Mouse (Mus musculus) layer of hippocampus, adult 18-20 months (tissue): ENCODE results near the gene P2ry13. TPM values are rescaled to one million over a fixed set of nuclear protein-coding genes. Genes with fewer than 3 reads are reported as not detected.

Source experiments
- DNase-seq, 2 experiments: peaks; one replicate each; pipeline ENCODE4 v3.0.0; 2022; ENCODE audit warnings: low spot score in 2 of 2
- total RNA-seq, 2 experiments: library from RNA; stranded (reverse); gene quantifications; 2 replicates each; pipeline ENCODE4 v1.2.3; 2021

Gene P2ry13
- total RNA-seq, 2 experiments from 2014 or later = 7.9 to 9.8 TPM

DNA sequence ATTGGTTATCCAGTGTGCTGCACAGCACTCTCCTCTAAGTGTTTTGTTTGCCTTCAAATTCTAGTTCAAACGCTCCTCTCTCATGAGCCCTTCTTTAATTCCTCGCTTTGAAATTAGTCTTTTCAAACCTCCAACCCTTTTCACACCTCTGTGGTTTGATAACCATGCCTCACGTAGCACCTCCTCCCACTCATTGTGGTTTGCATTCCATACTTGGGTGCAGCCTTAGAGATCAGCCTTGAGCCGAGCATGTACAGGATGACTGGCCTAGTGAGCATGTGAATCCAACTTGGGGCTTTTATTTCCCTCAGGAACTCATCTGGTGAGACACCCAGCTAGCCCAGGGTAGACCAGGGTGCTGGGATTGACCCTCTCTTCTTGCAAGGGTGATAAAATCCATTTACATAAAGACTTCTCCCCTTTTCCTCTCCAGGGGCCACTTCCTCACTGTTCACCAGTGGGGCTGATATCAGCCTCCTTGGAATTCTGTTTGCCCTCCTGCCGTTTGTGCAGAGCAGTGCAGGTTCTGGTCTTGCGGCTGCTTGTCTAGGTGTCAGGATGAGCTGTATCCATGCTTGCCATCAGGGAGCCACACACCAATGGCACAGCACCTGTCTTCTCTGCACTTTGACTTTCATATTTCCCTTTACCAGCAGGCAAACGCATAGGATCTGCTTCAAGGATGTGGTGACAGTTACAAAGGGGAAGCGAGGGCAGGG is 6.7 kb downstream of the P2ry13 start:
- DNase-seq = no peak

DNA sequence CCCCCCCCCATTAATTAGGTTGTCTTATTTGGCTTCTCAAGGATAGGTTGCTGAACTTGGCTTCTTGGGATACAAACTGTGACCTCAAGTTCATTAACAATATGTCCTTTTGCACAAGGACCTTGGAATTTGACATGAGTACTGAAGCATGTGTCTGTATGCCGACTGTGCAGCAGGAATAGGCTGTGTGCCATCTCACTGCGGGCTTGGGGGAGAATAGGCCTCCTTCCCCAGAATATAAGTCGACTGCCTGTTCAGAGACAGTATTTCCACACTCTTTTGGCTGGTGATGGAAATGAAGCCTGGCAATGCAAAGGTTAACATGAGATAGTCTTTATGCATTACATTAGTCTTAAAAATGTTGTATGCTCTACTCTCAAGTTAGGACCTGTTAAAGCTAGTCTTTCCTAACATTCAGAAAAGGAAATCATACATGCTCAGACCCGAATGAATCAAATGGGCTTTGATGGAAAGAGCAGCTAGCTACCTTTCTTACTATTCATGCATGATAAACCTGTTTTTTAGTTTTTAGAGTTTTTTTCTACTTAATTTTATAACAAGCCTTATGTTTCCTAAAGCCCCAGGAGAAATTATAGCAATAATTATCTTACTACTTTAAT is 13.2 kb downstream of the P2ry13 start:
- DNase-seq = no peak

DNA sequence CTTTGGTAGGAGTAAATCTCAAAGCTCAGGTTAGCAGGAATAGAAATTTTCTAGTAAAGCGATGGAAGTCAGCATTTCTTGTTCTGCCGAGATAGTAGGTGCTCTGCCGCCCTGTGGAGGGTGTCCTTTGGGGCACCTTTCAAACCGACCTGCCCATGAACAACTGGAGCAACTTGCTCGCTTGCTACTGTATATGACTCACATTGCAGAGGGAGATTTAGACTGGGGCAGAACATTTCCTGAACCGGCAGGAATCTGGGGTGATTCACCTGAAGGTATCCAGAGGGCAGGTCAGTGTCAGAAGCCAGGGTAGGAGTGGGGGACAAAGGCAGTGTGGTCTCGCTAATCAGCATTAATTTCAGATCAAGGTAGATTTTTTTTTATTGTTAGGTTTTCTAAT is 15.7 kb downstream of the P2ry13 start, which contains the start of gene Gpr87:
Gene Gpr87 (minus strand): TSS at position 167 of the 400 bp plus-strand sequence.
- no peak for DNase-seq

DNA sequence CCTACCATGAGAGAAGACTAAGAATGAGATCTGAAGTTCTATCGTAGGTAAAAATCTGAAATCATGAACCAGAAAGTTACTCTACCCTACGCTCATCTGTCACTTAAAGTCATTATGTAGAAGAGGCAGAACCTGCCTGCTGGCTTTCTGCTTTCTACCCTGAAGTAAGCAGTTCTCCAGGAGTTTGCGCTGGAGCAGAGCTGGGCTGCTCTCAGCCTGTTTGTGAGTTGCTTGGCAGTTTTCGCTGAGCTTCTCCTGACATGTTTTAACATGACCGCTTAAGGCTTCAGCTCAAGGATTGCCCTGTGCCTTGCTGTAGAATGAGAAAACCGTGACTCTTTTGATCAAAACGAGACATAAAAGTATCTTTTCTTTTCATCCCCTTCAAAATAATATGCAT is 16.6 kb downstream of the P2ry13 start:
- no peak for DNase-seq

DNA sequence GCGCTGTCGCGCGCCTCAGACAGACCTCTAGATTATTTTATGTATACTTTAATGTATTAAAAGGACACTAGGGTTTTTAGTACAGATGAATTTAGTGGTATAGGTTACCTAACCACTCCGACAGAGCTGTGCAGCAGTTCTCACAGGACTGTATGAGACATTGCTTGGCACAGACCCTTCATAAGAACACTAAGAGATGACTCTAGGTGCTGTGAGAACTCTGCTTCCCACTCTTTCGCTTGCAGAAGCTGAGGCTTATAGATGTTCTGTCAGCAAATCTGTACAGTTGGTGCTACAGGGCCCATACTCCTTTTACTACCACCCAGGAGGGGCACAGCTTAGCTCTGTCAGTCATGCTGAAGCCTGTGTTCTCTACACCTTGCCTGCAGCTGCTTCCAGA is 19.0 kb downstream of the P2ry13 start:
- no peak for DNase-seq

DNA sequence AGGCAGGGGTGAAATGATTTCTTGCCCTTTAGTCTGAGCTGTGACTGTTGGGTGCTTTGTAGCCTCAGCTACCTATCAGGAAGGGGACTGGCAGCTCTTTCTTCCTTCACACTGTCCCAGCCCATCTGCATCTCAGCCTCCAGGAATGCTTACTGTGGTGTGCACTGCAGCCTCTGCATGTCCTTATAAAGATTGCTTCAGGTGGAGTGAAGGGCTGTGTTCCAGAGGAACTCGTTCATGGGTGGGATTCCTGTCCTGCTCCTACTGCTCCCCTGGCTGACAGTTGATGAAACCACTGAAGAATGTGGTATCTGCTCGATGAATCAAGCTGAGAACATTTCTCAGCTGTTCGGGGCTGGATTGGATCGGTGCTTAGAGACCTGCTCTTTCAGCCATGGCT is 23.3 kb downstream of the P2ry13 start:
- no peak for DNase-seq

DNA sequence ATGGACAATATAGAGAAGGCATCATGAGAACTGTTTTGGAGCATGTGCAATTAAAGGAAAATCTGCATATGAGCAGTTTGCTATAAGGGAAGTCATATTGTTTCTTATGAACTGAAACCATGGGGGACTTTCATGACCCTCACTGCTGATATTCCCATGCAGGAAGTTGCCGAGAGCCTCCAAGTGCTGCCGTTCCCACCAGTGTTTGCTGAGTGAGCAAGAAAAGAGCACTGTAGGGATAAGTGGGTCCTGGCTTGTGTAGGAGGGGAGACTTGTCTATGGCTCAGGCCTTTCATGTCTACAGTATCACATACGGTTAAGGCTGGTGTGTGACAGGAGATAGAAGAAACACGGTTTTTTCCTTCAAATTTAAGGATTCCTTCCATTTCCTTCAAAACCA is 25.0 kb downstream of the P2ry13 start:
- DNase-seq = no peak

DNA sequence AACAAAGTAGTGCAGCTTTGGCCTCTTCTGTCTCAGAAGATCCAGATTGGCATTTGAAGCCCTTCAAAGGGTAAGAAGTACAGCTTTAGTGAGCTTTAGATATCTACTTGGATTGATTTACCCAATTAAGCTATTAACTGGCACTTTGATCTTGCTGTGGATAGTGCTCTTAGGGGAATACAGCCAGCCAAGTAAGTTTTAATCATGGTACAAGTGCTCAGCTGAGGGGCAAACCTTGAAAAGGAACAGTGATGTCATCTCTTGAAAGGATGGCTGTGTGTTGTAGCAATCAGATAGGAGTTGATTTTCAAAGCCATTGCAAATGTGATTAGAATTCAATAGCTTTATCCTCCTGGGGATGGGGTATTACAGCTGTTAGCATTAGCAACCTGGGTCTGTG is 28.6 kb downstream of the P2ry13 start:
- no peak for DNase-seq

DNA sequence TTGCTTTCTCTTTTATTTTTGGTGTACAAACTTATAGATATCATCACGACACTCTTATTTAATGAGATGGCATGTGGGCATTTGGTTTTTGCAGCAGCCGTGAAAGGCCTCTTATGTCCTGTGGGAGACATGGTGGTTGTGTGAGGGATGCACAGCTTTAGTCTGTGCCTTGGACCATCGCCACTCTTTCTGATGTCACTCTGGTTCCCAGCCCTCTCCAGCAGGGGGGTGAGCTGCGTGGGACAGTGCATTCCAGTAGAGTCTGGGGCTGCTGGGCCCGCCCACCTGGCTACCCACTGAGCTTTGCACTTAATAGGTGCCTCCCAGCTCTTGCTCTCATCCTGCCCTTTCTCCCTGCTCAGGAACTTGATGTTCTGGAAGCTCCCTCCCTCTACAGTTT is 29.5 kb downstream of the P2ry13 start:
- peak in 1 of 2 experiments; percentile 30 for DNase-seq

DNA sequence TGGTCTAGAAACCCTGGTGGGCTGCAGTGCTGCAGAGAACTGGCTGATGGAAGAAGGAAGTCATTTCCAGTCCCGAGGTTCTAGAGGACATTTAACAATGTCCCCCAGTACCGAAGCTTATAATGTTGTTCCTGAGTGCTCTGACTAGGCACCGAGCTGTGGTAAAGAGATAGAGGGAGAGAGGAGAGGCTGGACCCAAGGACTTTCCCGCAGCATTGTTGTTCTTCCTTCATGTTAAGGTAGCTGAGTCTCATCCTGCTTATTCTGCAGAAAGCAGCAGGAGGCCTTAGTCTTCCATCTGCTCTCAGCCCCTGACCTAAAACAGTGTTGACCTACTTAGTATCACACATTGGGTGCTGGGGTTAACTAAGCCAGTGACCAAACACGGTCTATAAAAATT is 33.8 kb downstream of the P2ry13 start:
- no peak for DNase-seq

DNA sequence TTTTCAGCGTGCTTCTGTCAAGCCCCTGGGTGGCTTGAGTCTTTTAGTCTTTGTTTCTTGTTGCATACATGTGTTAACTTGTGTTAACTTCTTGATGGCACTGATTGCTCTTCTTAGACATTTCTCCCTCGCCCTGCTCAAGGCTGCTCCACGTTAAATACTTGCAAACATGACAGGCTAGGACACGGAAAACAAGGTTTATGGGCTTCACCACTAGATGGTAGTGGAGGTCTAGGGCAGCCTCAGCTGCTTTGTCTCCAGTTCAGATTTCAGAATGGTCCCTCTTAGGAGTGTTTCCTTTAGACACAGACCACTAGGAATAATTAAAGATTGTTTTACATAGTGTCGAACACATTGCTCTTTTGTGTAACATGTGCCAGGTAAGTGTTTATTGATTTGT is 35.4 kb downstream of the P2ry13 start:
- DNase-seq = peak; percentile 37 to 67

DNA sequence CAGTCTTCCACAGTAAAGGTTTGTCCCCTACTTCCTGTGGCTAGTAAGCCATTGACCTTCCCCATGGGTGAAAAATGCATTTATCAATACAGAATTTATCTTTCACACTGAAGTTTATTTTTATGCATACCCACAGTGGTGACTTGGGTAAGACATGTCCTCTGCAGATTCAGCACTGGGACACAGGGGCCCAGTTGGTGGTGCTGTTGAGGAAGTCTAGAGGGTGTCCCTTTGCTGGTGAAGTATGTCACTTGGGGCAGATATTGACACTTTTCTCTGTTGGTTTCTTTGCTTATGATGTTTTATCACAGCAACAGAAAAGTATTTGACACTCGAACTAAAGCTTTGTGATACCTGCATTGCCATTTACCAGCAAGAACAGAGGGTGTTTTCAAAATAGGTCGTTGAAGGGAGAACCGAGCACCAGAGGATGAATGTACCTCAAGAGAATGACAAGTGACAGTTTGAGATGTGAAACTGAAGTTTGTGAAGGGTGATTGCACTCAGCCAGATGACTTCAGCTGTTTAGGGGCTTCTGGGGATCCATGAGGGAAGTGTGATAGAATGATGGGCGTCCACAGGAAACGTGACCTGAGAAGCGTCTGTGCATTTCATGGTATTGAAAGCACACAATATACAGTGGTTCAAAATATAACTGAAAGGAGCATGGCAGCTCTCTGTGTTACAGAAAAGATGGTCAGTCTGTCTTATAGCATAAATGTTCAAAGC is 36.1 kb downstream of the P2ry13 start:
- no peak for DNase-seq

DNA sequence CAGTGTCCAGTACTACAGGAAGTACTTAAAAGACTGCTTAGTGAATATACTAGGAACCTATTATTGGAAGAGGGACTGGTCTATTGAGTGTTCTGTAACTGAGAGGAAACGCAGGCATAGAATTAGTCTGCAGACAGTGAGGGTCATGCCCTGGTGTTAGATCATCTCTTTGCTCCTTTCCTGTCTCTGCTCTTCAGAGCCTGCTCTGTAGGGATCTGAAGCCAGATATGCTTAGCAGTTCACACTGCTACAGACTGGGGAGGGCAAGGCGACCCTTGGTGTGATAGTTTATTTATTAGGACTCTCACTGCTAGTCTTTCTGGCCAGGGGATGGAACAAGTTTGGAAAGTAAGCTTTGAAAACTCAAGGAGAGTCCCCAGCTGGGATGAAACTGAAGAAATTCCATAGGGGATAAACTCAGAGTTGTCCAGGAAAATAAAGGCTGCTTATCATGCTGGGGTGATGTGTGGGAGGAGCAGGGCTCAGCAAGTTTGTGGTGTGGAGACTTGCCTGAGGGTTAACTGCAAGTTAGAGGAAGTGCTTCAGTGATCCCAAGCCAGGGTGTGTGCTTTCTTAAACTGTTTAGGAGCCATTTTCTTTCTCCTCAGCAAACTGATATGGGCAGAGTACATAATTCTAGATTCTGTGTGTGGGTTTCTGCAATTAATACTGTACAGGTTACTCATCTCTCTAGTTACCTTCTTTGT is 40.6 kb downstream of the P2ry13 start:
- no peak for DNase-seq

DNA sequence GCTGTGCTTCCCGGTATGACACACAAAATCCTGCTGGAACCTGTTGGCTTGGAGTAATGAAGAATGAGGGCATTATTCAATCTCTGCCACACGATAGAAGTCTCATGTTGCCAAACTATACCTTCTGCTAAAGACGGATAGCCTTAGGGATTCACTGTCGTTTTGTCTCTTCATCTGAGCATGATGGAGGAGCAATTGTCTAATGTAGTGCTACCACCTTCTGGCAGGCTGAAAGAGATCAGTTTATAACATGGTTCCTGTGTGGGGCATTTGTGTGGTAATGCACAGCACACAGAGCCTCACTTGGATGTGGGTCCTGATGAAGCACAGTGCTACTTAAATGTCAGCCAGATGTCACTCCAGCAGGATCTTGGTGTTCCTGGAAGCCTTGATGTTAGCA is 41.5 kb downstream of the P2ry13 start:
- DNase-seq = no peak

DNA sequence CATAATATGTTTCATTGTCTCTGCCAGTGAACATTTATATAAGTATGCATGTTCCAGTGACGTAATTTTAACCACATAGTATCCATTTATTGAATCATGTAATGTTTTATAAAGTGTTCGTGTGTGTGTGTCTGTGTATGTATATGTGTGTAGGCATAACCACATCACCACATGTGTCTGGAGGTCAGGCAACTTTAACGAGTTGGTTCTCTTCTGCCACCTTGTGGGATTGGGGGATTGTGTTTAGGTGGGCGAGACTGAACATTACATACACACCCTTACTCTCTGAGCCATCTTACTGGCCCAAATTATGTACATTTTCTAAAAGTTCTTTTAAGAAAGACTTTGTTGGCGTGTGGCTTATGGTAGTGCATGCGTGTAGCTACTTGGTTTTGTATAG is 42.2 kb downstream of the P2ry13 start:
- no peak for DNase-seq

DNA sequence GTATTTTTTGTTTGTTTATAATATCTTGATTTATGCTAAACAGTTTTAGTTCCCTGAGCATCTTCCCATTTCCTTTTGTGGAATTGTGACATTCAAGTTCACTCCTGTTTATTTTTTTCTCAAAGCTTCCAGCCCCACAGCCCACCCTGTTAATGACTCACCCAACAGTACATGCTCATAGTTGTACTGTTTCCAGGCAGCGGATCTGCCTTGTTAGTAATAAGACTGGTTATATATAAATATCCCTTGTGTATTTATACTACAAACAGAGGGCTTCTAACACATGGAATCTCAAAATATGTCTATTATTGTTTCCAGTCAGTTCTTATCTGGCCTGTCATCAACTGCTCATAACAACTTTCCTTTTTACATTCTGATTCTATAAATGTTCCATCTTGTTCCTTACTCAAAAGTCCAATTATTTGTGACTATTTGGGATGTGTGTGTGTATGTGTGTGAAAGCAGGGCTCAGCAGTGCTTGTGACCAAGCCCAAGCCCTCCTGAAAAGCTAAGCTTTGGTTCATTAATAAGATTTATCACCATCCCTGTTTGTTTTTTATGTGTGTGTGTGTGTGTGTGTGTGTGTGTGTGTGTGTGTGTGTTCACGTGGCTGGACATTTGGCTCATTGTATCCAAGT is 43.1 kb downstream of the P2ry13 start:
- DNase-seq = peak; percentile 20 to 60

DNA sequence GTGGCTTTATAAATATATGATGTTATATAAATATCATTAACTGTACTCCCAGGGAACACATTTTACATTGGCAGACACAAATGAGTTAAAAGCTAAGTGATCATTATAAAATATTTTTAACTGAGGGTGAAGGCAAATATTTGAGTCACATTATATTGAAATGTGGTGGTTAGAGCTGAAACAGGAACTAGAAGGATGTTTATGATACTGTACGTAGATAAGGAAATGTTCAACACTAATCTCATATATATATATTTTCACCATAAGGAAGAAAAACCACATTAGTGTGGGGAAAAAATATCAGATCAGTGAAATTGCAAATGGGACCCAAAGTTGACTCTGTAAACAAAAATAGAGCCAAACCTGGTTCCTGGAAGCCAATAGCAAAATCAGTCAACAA is 50.2 kb downstream of the P2ry13 start:
- DNase-seq = no peak
